Mouse (Mus musculus) ES-E14 (cell line): ENCODE measurements around the gene Klk9.

Experiments
- CHD2 ChIP-seq: IDR thresholded peaks from 2 replicates; pipeline ENCODE4 v1.6.1; 2014; ENCODE audit warnings: mild to moderate bottlenecking, low read depth, low read length, inconsistent platforms
- MAFK ChIP-seq: IDR thresholded peaks from 2 replicates; pipeline ENCODE4 v1.6.1; 2014; ENCODE audit warnings: mild to moderate bottlenecking, low read depth, low read length, inconsistent platforms; ENCODE audit not compliant: insufficient read depth
- ZC3H11A ChIP-seq: IDR thresholded peaks from 2 replicates; pipeline ENCODE4 v1.6.1; 2012; ENCODE audit warnings: low read depth, mild to moderate bottlenecking, inconsistent platforms, low read length, borderline replicate concordance
- ZNF384 ChIP-seq: IDR thresholded peaks from 2 replicates; pipeline ENCODE4 v1.6.1; 2012; ENCODE audit warnings: low read depth, low read length, inconsistent platforms

GRCm38 (mm10) chr7:43824199-43824598, 32.5 kb downstream of the Klk9 start, which contains the start of gene Klk6:
- no peak for TF ChIP-seq ZNF384
- TF ChIP-seq MAFK: no peak
- TF ChIP-seq CHD2: no peak
- no peak for TF ChIP-seq ZC3H11A
